ENCODE assay signal across 10 mouse cellular contexts in genomic region chr3:102335146-102335545, GRCm38 (mm10).
DNase-seq lines count a peak whose midpoint lies in the region; ATAC-seq and TF ChIP-seq lines count a peak whose summit lies in the region.
"Had no signal": no experiment of that assay in that cellular context is flagged by ENCODE, and none has a peak within 500 bp of the region (broad histone marks: within the 10 kb centered on the region; RNA-seq: fewer than 3 reads in every experiment).

No protein-coding gene starts in this region.

- no peak for TF ChIP-seq EP300 in lung, postnatal 0 days (IDR thresholded peaks at IDR 0.05)

- H3K27ac ChIP-seq in cerebellum, adult 2 months (ENCODE audit: insufficient read depth, low read length) = no peak overlapping the region
- no peak overlapping the region for H3K27ac ChIP-seq in forebrain, embryonic 15.5 days (replicated peaks)
- H3K27ac ChIP-seq in lung, postnatal 0 days (ENCODE audit: low read length) = no peak overlapping the region
- H3K27ac ChIP-seq: heart, embryonic 13.5 days; neural tube, embryonic 13.5 days had no signal

- ATAC-seq in forebrain, embryonic 15.5 days (replicated peaks) = 0 out of 2 replicates have a peak, but pooled peaks have one; percentile 32
- no peak for ATAC-seq in lung, postnatal 0 days

- H3K4me3 ChIP-seq in cerebellum, adult 2 months (replicated peaks; ENCODE audit: insufficient read depth, low read depth, low read length) = no peak overlapping the region
- no peak overlapping the region for H3K4me3 ChIP-seq in forebrain, embryonic 15.5 days
- no peak overlapping the region for H3K4me3 ChIP-seq in lung, postnatal 0 days (ENCODE audit: low read depth, low read length)
- H3K4me3 ChIP-seq: heart, embryonic 13.5 days; neural tube, embryonic 13.5 days had no signal

- H3K27me3 ChIP-seq in cerebellum, adult 2 months (ENCODE audit: control insufficient read depth, insufficient read depth, low read length) = no peaks in the 10 kb centered on the region
- H3K27me3 ChIP-seq in forebrain, embryonic 15.5 days = no peaks in the 10 kb centered on the region
- no peaks in the 10 kb centered on the region for H3K27me3 ChIP-seq in lung, postnatal 0 days (replicated peaks; ENCODE audit: insufficient read depth, low read length)

- H3K36me3 ChIP-seq in forebrain, embryonic 15.5 days = no peaks in the 10 kb centered on the region
- H3K36me3 ChIP-seq in lung, postnatal 0 days (ENCODE audit: insufficient read depth, low read length) = no peaks in the 10 kb centered on the region
- H3K36me3 ChIP-seq: heart, embryonic 13.5 days; neural tube, embryonic 13.5 days had no signal

- no peaks in the 10 kb centered on the region for H3K9me3 ChIP-seq in forebrain, embryonic 15.5 days
- no peaks in the 10 kb centered on the region for H3K9me3 ChIP-seq in lung, postnatal 0 days (ENCODE audit: low read length)
- H3K9me3 ChIP-seq: heart, embryonic 13.5 days; neural tube, embryonic 13.5 days had no signal

- peak; percentile 44; the same call in 1 of the 2 replicates for TF ChIP-seq CTCF in cerebellum, adult 2 months (IDR thresholded peaks at IDR 0.05; ENCODE audit: borderline replicate concordance, insufficient read depth, low read depth, low read length)
- TF ChIP-seq CTCF in lung, postnatal 0 days (IDR thresholded peaks at IDR 0.05) = peak; percentile 82

- peak in 1 of 2 experiments; percentile 18 for DNase-seq in cerebellum, adult 2 months
- no peak for DNase-seq in cerebellum, adult 9-11 months
- DNase-seq in thymus, postnatal 0 days (ENCODE audit: low spot score) = peak; percentile 15
- no peak for DNase-seq in thymus, adult 18-20 months
- peak; percentile 38 to 48 for DNase-seq in kidney, adult 8-10 months
- peak; percentile 32 for DNase-seq in lung, postnatal 0 days (ENCODE audit: low spot score)
- no peak for DNase-seq in MN1 (ENCODE audit: low spot score)

- no peak overlapping the region for H3K9ac ChIP-seq in forebrain, embryonic 15.5 days (replicated peaks)
- H3K9ac ChIP-seq in lung, postnatal 0 days (replicated peaks; ENCODE audit: low read depth) = no peak overlapping the region
- H3K9ac ChIP-seq: heart, embryonic 13.5 days; neural tube, embryonic 13.5 days had no signal

- 87% methylated on average over 3 of the region's 3 CpGs for WGBS in cerebellum, adult 2 months
- 87% methylated on average over 3 of the region's 3 CpGs for WGBS in forebrain, embryonic 15.5 days
- 72% methylated on average over 3 of the region's 3 CpGs for WGBS in lung, postnatal 0 days

- TF ChIP-seq POLR2A in cerebellum, adult 2 months (IDR thresholded peaks at IDR 0.05; ENCODE audit: borderline replicate concordance, insufficient read depth, low read length) = no peak

- H3K4me2 ChIP-seq in forebrain, embryonic 15.5 days (replicated peaks) = no peak overlapping the region
- no peak overlapping the region for H3K4me2 ChIP-seq in lung, postnatal 0 days (replicated peaks; ENCODE audit: low read depth, low read length)
- H3K4me2 ChIP-seq: heart, embryonic 13.5 days; neural tube, embryonic 13.5 days had no signal

- H3K4me1 ChIP-seq in cerebellum, adult 2 months (ENCODE audit: control insufficient read depth, insufficient read depth, low read length) = no peaks in the 10 kb centered on the region
- H3K4me1 ChIP-seq in forebrain, embryonic 15.5 days = no peaks in the 10 kb centered on the region
- no peaks in the 10 kb centered on the region for H3K4me1 ChIP-seq in lung, postnatal 0 days (ENCODE audit: insufficient read depth, low read depth, low read length)
- H3K4me1 ChIP-seq: neural tube, embryonic 13.5 days had no signal

Comparison
In these comparisons a context has a peak if more than half of its experiments do, and no peak if none do; other contexts are left out.
1. DNase-seq: peak in thymus, postnatal 0 days (single experiment), kidney, adult 8-10 months (2 of 2) and lung, postnatal 0 days (single experiment); none in cerebellum, adult 9-11 months (single experiment), thymus, adult 18-20 months (0 of 2) and MN1 (single experiment).